Mouse (Mus musculus) heart, adult 9 months (tissue): Measurements from ENCODE around the gene Myt1l.

Source experiments
- DNase-seq, 2 experiments: peaks; one replicate each; pipeline ENCODE4 v3.0.0; 2022; ENCODE audit warnings: low spot score in 2 of 2

The Myt1l gene

GRCm38 (mm10) chr12:29655673-29656072 lies 127.5 kb downstream of the Myt1l start:
- DNase-seq = no peak

GRCm38 (mm10) chr12:29657061-29657460 lies 128.9 kb downstream of the Myt1l start:
- no peak for DNase-seq

GRCm38 (mm10) chr12:29657870-29658269 lies 129.7 kb downstream of the Myt1l start:
- DNase-seq = no peak

- no peak for DNase-seq
Measured at GRCm38 (mm10) chr12:29671984-29672383, 143.8 kb downstream of the Myt1l start.

GRCm38 (mm10) chr12:29675594-29676362 lies 147.6 kb downstream of the Myt1l start:
- peak in 1 of 2 experiments; percentile 32 for DNase-seq

- DNase-seq = no peak
Measured at GRCm38 (mm10) chr12:29682384-29682783, 154.2 kb downstream of the Myt1l start.

- no peak for DNase-seq
Measured at GRCm38 (mm10) chr12:29682946-29683345, 154.8 kb downstream of the Myt1l start.

GRCm38 (mm10) chr12:29686241-29686640 lies 158.1 kb downstream of the Myt1l start:
- DNase-seq = no peak

GRCm38 (mm10) chr12:29691566-29691965 lies 163.4 kb downstream of the Myt1l start:
- no peak for DNase-seq

GRCm38 (mm10) chr12:29695194-29695593 lies 167.0 kb downstream of the Myt1l start:
- DNase-seq = no peak

GRCm38 (mm10) chr12:29697526-29698500 lies 169.6 kb downstream of the Myt1l start:
- peak; percentile 66 to 70 for DNase-seq

GRCm38 (mm10) chr12:29698541-29698940 lies 170.4 kb downstream of the Myt1l start:
- no peak for DNase-seq

GRCm38 (mm10) chr12:29698976-29699375 lies 170.8 kb downstream of the Myt1l start:
- peak in 1 of 2 experiments; percentile 14 for DNase-seq

- DNase-seq = no peak
Measured at GRCm38 (mm10) chr12:29699386-29699785, 171.2 kb downstream of the Myt1l start.

GRCm38 (mm10) chr12:29700026-29700425 lies 171.8 kb downstream of the Myt1l start:
- no peak for DNase-seq

- no peak for DNase-seq
Measured at GRCm38 (mm10) chr12:29701076-29701475, 172.9 kb downstream of the Myt1l start.

- peak; percentile 64 to 74 for DNase-seq
Measured at GRCm38 (mm10) chr12:29701731-29702316, 173.6 kb downstream of the Myt1l start.

GRCm38 (mm10) chr12:29702626-29703025 lies 174.4 kb downstream of the Myt1l start:
- peak; percentile 37 to 41 for DNase-seq

- no peak for DNase-seq
Measured at GRCm38 (mm10) chr12:29703541-29703940, 175.4 kb downstream of the Myt1l start.

- DNase-seq = no peak
Measured at GRCm38 (mm10) chr12:29707094-29707493, 178.9 kb downstream of the Myt1l start.

GRCm38 (mm10) chr12:29708166-29708565 lies 180.0 kb downstream of the Myt1l start:
- DNase-seq = no peak
